Mouse (Mus musculus) myocyte (in vitro differentiated cells): ENCODE data around the gene Igf1r.

Source experiments
- MYOG ChIP-seq, 3 experiments: IDR thresholded peaks; one replicate each; pipeline ENCODE4 v1.6.1; 2011; ENCODE audit warnings: control low read depth in 2 of 3, low read depth in 2 of 3, mild to moderate bottlenecking in 2 of 3; ENCODE audit not compliant: insufficient read length in 2 of 3, control insufficient read depth in 1 of 3, insufficient read depth in 1 of 3
- POLR2A ChIP-seq: IDR thresholded peaks from one replicate; pipeline ENCODE4 v1.6.1; 2011; ENCODE audit warnings: low read depth, mild to moderate bottlenecking, control low read depth, moderate library complexity; ENCODE audit not compliant: insufficient read length

DNA sequence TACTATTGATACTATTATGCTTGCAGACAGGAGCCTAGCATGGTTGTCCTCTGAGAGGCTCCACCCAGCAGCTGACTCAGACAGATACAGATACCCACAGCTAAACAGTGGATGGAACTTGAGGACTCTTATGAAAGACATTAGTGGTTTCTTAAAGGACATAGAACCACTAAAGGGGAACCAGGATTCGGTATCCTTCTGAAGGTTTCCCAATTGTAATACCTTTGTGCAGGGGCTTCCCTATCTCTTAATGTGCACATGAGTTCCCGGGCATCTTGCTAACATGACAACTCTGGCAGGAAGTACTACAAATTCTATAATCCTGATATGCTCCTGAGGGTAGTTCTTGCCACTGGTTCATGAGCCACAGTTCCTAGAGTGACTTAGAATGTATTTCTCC lies 46.3 kb upstream of the Igf1r start:
- TF ChIP-seq MYOG (IDR thresholded peaks at IDR 0.05; ENCODE audit: control insufficient read depth in 1 of 3, insufficient read depth in 1 of 3, insufficient read length in 2 of 3, low read depth in 2 of 3) (no peak), POLR2A (no peak)
